Mouse (Mus musculus): Measurements from ENCODE around the gene Lrrn4.

- TF ChIP-seq POLR2A (IDR thresholded peaks at IDR 0.05; ENCODE audit: low read depth, low read length) (no peak), CTCF (IDR thresholded peaks at IDR 0.05; ENCODE audit: extremely low read depth, insufficient read depth, insufficient read length, insufficient replicate concordance) (no peak)
Measured at GRCm38 (mm10) chr2:132879261-132880044, 1.2 kb downstream of the Lrrn4 start.
